Mouse (Mus musculus) erythroblast, embryonic 14.5 days (primary cell): ENCODE results near the gene AI837181. TPM values are rescaled to one million over a fixed set of nuclear protein-coding genes. Genes with fewer than 3 reads are reported as not detected.

ENCODE experiments used
- H3K27me3 ChIP-seq: 2 replicates; pipeline ENCODE4 v1.6.1; 2012; ENCODE audit warnings: inconsistent platforms; ENCODE audit not compliant: control insufficient read depth
- H3K36me3 ChIP-seq: 2 replicates; pipeline ENCODE4 v1.6.1; 2012; ENCODE audit warnings: mild to moderate bottlenecking, inconsistent platforms; ENCODE audit not compliant: control insufficient read depth
- H3K4me1 ChIP-seq: 2 replicates; pipeline ENCODE4 v1.6.1; 2012; ENCODE audit warnings: inconsistent platforms; ENCODE audit not compliant: control insufficient read depth
- H3K4me3 ChIP-seq: replicated peaks from 2 replicates; pipeline ENCODE3; 2012; ENCODE audit warnings: moderate library complexity, mild to moderate bottlenecking, inconsistent platforms
- H3K9me3 ChIP-seq: 2 replicates; pipeline ENCODE4 v1.6.1; 2012; ENCODE audit warnings: low read length, inconsistent platforms, mixed read lengths; ENCODE audit not compliant: control insufficient read depth
- GATA1 ChIP-seq: IDR thresholded peaks from 2 replicates; pipeline ENCODE4 v1.6.1; 2012; ENCODE audit warnings: low read length, inconsistent platforms, mixed read lengths
- TAL1 ChIP-seq: IDR thresholded peaks from 3 replicates; pipeline ENCODE4 v1.6.1; 2012; ENCODE audit warnings: low read length, inconsistent platforms, mixed read lengths
- polyA plus RNA-seq: library from polyadenylated mRNA; stranded (reverse); fragments of >175 nt; gene quantifications from 2 replicates; pipeline ENCODE4 v1.2.3, GENCODE M21; 2012

The AI837181 gene
- polyA plus RNA-seq, 1 experiment: 3.1 TPM

DNA sequence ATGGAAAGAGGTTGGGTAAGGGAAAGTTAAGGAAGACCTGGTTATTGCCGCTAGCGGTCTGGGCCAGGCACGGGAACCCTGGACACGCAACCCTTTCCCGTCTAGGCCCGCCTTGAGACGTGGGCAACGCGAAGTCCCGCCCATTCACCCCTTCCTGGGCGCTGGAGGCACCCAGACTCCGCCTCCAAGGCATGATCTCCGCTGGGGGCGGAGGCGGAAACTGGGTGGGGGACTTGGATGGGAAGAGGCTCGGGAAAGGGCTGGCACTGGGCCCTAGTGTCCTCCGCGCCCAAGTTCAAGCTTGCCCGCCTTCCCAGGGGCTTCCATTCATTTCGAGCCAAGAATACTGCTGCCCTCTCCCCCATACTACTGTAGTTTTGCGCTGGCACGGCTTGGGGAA lies 48.8 kb downstream of the AI837181 start, which contains the start of gene Efemp2:
Efemp2 (plus strand) TSS at position 235 of the 400 bp plus-strand sequence.
- peak within 1 kb of the TSS; percentile 42 for H3K4me3 ChIP-seq
- no peaks in the 10 kb centered on the region for H3K36me3 ChIP-seq
- H3K27me3 ChIP-seq: peaks cover 54% of the 10 kb centered on the region
- peaks cover 17% of the 10 kb centered on the region for H3K4me1 ChIP-seq
- no peaks in the 10 kb centered on the region; the same call in 1 of the 2 replicates for H3K9me3 ChIP-seq
- TF ChIP-seq TAL1 (no peak), GATA1 (no peak)

DNA sequence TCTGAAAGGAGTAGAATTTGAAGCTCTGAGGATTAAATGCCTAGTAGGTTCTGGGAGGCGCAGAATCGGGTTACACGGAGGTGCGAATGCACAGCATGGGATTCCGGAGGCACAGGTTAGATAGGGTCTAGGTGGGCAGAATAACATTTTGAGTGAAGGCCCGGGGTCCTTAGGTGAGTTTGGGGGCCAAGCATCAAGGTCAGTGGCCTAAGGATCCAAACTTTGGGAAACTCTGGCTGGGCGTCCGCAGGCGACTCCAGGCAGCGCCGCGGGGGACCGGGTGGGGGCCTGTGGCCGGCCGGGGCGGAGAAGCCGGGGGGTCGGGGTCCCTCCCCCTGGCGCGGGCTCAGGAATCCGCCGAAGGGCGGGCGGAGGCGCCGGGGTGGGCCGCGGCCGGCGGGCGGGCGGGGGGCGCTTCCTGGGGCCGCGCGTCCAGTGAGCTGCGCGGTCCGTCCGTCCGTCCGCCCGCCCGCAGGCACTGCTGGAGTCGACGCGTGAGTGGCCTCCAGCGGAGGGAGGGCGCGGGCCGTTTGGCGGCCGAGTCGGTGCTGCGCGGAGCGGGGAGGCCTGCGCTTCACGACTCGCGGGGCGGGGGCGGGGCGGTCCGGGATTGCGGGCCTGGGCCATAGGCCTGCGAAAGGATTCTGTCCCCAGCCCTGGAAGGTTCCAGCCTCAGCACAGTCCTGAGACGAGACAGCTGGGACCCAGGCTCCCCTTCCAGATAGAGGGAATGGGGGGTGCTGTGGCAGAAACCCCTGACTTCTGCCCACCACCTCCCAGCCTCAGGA lies 49.5 kb downstream of the AI837181 start:
- no peak for TF ChIP-seq TAL1
- no peak for TF ChIP-seq GATA1
- peak overlapping the region; percentile 40 for H3K4me3 ChIP-seq
- H3K27me3 ChIP-seq: peaks cover 54% of the 10 kb centered on the region

DNA sequence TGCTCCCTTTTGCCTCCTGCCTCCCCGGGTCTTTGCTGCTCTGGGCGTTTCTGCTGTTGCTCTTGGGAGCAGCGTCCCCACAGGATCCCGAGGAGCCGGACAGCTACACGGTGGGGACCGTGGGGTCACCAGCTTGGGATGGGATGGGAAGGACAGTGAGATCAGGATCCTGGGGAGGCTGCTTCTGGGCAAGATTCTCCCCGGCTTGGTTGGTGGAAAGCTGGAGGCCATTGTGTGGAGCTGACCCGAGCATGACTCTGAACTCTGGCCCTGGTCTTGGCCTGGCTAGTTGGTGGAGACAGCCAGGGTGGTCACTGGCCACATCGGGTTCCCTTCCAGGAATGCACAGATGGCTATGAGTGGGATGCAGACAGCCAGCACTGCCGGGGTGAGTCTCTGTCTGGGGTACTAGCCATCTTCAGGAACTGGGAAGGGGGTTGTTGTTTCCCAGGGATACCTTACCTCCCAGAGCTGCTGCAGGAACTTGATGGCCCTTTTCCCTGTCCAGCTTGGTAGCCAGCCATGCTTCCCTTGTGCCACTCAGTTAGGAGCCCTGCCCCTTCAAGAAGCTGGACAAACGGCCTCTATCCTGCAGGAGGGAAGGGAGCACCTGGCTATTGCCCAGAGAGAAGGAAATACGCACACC lies 50.2 kb downstream of the AI837181 start:
- H3K36me3 ChIP-seq: no peaks in the 10 kb centered on the region
- no peaks in the 10 kb centered on the region; the same call in 1 of the 2 replicates for H3K9me3 ChIP-seq
- no peak for TF ChIP-seq GATA1
- no peak for TF ChIP-seq TAL1
- H3K4me3 ChIP-seq: peak overlapping the region; percentile 40
- H3K27me3 ChIP-seq: peaks cover 49% of the 10 kb centered on the region
- peaks cover 17% of the 10 kb centered on the region for H3K4me1 ChIP-seq

More for the DNA sequence above, 49.5 kb downstream of the AI837181 start:
- Histone ChIP-seq H3K4me1 (peaks cover 17% of the 10 kb centered on the region), H3K9me3 (no peaks in the 10 kb centered on the region; the same call in 1 of the 2 replicates), H3K36me3 (no peaks in the 10 kb centered on the region)

Other genes with a start within 250 kb of the AI837181 start
- 2.6 and 2.7 TPM in 2 replicates for gene Pacs1, start 152.0 kb upstream of the AI837181 start, polyA plus RNA-seq
- 23.0 and 27.9 TPM in 2 replicates for gene Sf3b2, start 129.7 kb upstream of the AI837181 start, polyA plus RNA-seq
- gene Gal3st3, start 126.8 kb upstream of the AI837181 start, polyA plus RNA-seq: not detected in 2 replicates
- not detected in 2 replicates for gene Catsper1, start 89.4 kb upstream of the AI837181 start, polyA plus RNA-seq
- not detected in 2 replicates for gene Cst6, start 75.6 kb upstream of the AI837181 start, polyA plus RNA-seq
- gene Eif1ad, start 58.4 kb upstream of the AI837181 start, polyA plus RNA-seq: 4.6 and 4.7 TPM in 2 replicates
- gene Banf1, start 58.0 kb upstream of the AI837181 start, polyA plus RNA-seq: 15.6 and 21.7 TPM in 2 replicates
- gene Sart1, start 36.4 kb upstream of the AI837181 start, polyA plus RNA-seq: 15.8 and 17.4 TPM in 2 replicates
- gene Tsga10ip, start 22.6 kb upstream of the AI837181 start, polyA plus RNA-seq: not detected in 2 replicates
- gene Drap1, start 165 bp upstream of the AI837181 start, polyA plus RNA-seq: 25.1 and 29.2 TPM in 2 replicates
- gene Fosl1, start 22.4 kb downstream of the AI837181 start, polyA plus RNA-seq: 0.12 and 0.18 TPM in 2 replicates
- gene Ccdc85b, start 32.8 kb downstream of the AI837181 start, polyA plus RNA-seq: 0.54 and 0.57 TPM in 2 replicates
- gene Fibp, start 35.5 kb downstream of the AI837181 start, polyA plus RNA-seq: 2.4 and 11.7 TPM in 2 replicates
- not detected in 2 replicates for gene Ctsw, start 43.4 kb downstream of the AI837181 start, polyA plus RNA-seq
- 0.03 and 0.04 TPM in 2 replicates for gene Efemp2, start 48.8 kb downstream of the AI837181 start, polyA plus RNA-seq
- gene Mus81, start 63.3 kb downstream of the AI837181 start, polyA plus RNA-seq: 5.2 and 9.4 TPM in 2 replicates
- 151 and 164 TPM in 2 replicates for gene Cfl1, start 65.3 kb downstream of the AI837181 start, polyA plus RNA-seq
- 0.10 and 0.18 TPM in 2 replicates for gene 1700020D05Rik, start 78.6 kb downstream of the AI837181 start, polyA plus RNA-seq
- gene Snx32, start 85.4 kb downstream of the AI837181 start, polyA plus RNA-seq: 1.3 and 1.5 TPM in 2 replicates
- gene Ovol1, start 135.5 kb downstream of the AI837181 start, polyA plus RNA-seq: 0.01 TPM in 2 replicates
- gene Ap5b1, start 142.9 kb downstream of the AI837181 start, polyA plus RNA-seq: 0.19 and 0.20 TPM in 2 replicates
- gene Rnaseh2c, start 176.7 kb downstream of the AI837181 start, polyA plus RNA-seq: 82.8 and 90.8 TPM in 2 replicates
- 6.0 and 7.0 TPM in 2 replicates for gene Kat5, start 185.1 kb downstream of the AI837181 start, polyA plus RNA-seq
- 4.1 and 6.0 TPM in 2 replicates for gene Rela, start 212.3 kb downstream of the AI837181 start, polyA plus RNA-seq
- gene Sipa1, start 238.6 kb downstream of the AI837181 start, polyA plus RNA-seq: 63.2 and 69.8 TPM in 2 replicates